In the genomic region with DNA sequence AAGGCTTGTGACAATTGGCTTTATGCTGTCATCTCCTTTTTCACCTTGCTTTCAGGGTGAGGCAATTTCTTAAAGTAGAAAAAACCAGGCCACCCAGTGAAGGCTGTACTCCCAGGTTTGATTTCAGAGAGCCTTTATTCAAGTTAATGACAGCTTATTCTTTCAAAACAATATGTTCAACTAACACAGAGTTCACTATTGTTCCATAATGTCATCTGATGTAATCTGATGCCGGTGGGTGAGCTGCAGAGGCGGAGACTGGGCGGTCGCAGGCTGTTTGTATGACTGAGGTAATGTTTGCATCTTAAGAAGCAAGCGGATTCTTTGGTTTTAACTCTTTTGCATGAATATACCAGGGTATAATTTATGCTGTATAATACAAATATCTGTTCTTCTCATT, we compare ENCODE assay signal across 12 mouse cellular contexts. TPM values are rescaled to one million over a fixed set of nuclear protein-coding genes. Genes with fewer than 3 reads are reported as not detected.
DNase-seq lines count a peak whose midpoint lies in the region; ATAC-seq and TF ChIP-seq lines count a peak whose summit lies in the region.
"Had no signal": no experiment of that assay in that cellular context is flagged by ENCODE, and none has a peak within 500 bp of the region (broad histone marks: within the 10 kb centered on the region; RNA-seq: fewer than 3 reads in every experiment).

No protein-coding gene starts in this region.

- H3K27me3 ChIP-seq in lung, embryonic 14.5 days (ENCODE audit: insufficient read depth, low read length): no peaks in the 10 kb centered on the region
- H3K27me3 ChIP-seq in limb, embryonic 14.5 days (ENCODE audit: control insufficient read depth, insufficient read depth, low read length): no peaks in the 10 kb centered on the region
- H3K27me3 ChIP-seq: heart, embryonic 13.5 days had no signal

- no peaks in the 10 kb centered on the region for H3K9me3 ChIP-seq in lung, embryonic 14.5 days (ENCODE audit: low read depth, low read length)
- H3K9me3 ChIP-seq in limb, embryonic 14.5 days (ENCODE audit: control insufficient read depth, low read length): no peaks in the 10 kb centered on the region
- H3K9me3 ChIP-seq: heart, embryonic 13.5 days had no signal

- H3K4me3 ChIP-seq in lung, embryonic 14.5 days (ENCODE audit: low read depth, low read length): no peak overlapping the region
- H3K4me3 ChIP-seq in limb, embryonic 14.5 days (replicated peaks; ENCODE audit: low read length): no peak overlapping the region
- H3K4me3 ChIP-seq: heart, embryonic 13.5 days had no signal

- no peak overlapping the region for H3K27ac ChIP-seq in lung, embryonic 14.5 days (ENCODE audit: low read depth)
- no peak overlapping the region for H3K27ac ChIP-seq in limb, embryonic 14.5 days (replicated peaks; ENCODE audit: low read depth, low read length)
- H3K27ac ChIP-seq: macrophage had no signal

- peak; percentile 24 for DNase-seq in adrenal gland, postnatal 10 days
- no peak for DNase-seq in adrenal gland, adult (ENCODE audit: inconsistent age in 2 of 2, low spot score in 1 of 2)
- DNase-seq in lung, embryonic 14.5 days: peak; percentile 43
- no peak for DNase-seq in lung, postnatal 14 days
- DNase-seq in embryo, embryonic 10.5 days (ENCODE audit: low spot score): peak; percentile 40
- no peak for DNase-seq in limb, embryonic 14.5 days (ENCODE audit: low spot score)
- DNase-seq in kidney, adult 18-20 months: no peak
- no peak for DNase-seq in cerebellum, adult 11 months
- DNase-seq: kidney, adult 2 months; spleen, adult 18-20 months had no signal

- H3K4me1 ChIP-seq in lung, embryonic 14.5 days (ENCODE audit: insufficient read depth): no peaks in the 10 kb centered on the region
- H3K4me1 ChIP-seq in limb, embryonic 14.5 days (ENCODE audit: control insufficient read depth, insufficient read depth, low read length): no peaks in the 10 kb centered on the region

- ATAC-seq in lung, embryonic 14.5 days (ENCODE audit: insufficient read depth): no peak
- peak; percentile 34; the same call in 1 of the 2 replicates for ATAC-seq in limb, embryonic 14.5 days (ENCODE audit: low FRiP score, low read depth)

- H3K9ac ChIP-seq in lung, embryonic 14.5 days: no peak overlapping the region
- no peak overlapping the region for H3K9ac ChIP-seq in limb, embryonic 14.5 days (ENCODE audit: low read depth, low read length, severe bottlenecking)
- H3K9ac ChIP-seq: heart, embryonic 13.5 days had no signal

- TF ChIP-seq POLR2A in limb, embryonic 14.5 days (IDR thresholded peaks at IDR 0.05; ENCODE audit: borderline replicate concordance, extremely low read depth, insufficient read depth, insufficient read length): no peak

- H3K4me2 ChIP-seq in lung, embryonic 14.5 days: no peak overlapping the region
- no peak overlapping the region for H3K4me2 ChIP-seq in limb, embryonic 14.5 days (replicated peaks; ENCODE audit: low read depth, low read length, severe bottlenecking)
- H3K4me2 ChIP-seq: heart, embryonic 13.5 days had no signal

- no peaks in the 10 kb centered on the region for H3K36me3 ChIP-seq in lung, embryonic 14.5 days (ENCODE audit: insufficient read depth)
- no peaks in the 10 kb centered on the region for H3K36me3 ChIP-seq in limb, embryonic 14.5 days (ENCODE audit: control insufficient read depth, insufficient read depth, low read length)

- 20% methylated on average over 5 of the region's 5 CpGs for WGBS in lung, embryonic 14.5 days
- 23% methylated on average over 5 of the region's 5 CpGs for WGBS in limb, embryonic 14.5 days

- no peak for TF ChIP-seq CTCF in lung, embryonic 14.5 days (IDR thresholded peaks at IDR 0.05; ENCODE audit: low read depth)

RNA-seq across cellular contexts. Expression of a gene that starts 8.3 kb away (rescaled TPM):
- total RNA-seq in adrenal gland, postnatal 10 days (2021): 10 to 100 TPM; 11.3 to 14.4 TPM
- polyA plus RNA-seq in lung, embryonic 14.5 days (2014; fragmentation: Nextera tagmentation; extraction: Ambion mirVana): 13.9 and 14.6 TPM in 2 replicates
- polyA plus RNA-seq in limb, embryonic 14.5 days (2012; rRNA removed): 11.4 and 14.0 TPM in 2 replicates
- polyA plus RNA-seq in limb, embryonic 14.5 days (2014; fragmentation: Nextera tagmentation; extraction: Ambion mirVana): 18.0 and 20.5 TPM in 2 replicates

RNA-seq across cellular contexts. Expression of a gene that starts 15.3 kb away (rescaled TPM):
- 1 to 10 TPM; 5.5 to 6.9 TPM for total RNA-seq in adrenal gland, postnatal 10 days (2021)
- polyA plus RNA-seq in lung, embryonic 14.5 days (2014; fragmentation: Nextera tagmentation; extraction: Ambion mirVana): 5.8 and 5.9 TPM in 2 replicates
- polyA plus RNA-seq in limb, embryonic 14.5 days (2012; rRNA removed): 2.4 and 2.6 TPM in 2 replicates
- 2.2 and 2.3 TPM in 2 replicates for polyA plus RNA-seq in limb, embryonic 14.5 days (2014; fragmentation: Nextera tagmentation; extraction: Ambion mirVana)

Comparison
In these comparisons a context has a peak if more than half of its experiments do, and no peak if none do; other contexts are left out.
1. DNase-seq: peak in adrenal gland, postnatal 10 days (single experiment), lung, embryonic 14.5 days (single experiment) and embryo, embryonic 10.5 days (single experiment); none in adrenal gland, adult (0 of 2), lung, postnatal 14 days (single experiment), limb, embryonic 14.5 days (single experiment), kidney, adult 18-20 months (single experiment) and cerebellum, adult 11 months (single experiment).